Mouse (Mus musculus) hindbrain, postnatal 0 days (tissue): Measurements from ENCODE around the gene Tuba3a. TPM values are rescaled to one million over a fixed set of nuclear protein-coding genes. Genes with fewer than 3 reads are reported as not detected.

ENCODE experiments used
- ATAC-seq: fragments of 200-750 bp; cut with Nextera tagmentation; 2 replicates; pipeline ENCODE4 v1.8.0; 2017; ENCODE audit warnings: mild to moderate bottlenecking, moderate TSS enrichment, moderate library complexity
- DNase-seq: peaks from one replicate; pipeline ENCODE4 v3.0.0-alpha.2; 2015; ENCODE audit warnings: low spot score
- H3K27ac ChIP-seq: fragments of 300-500 bp; sonication (generic); 2 replicates; pipeline ENCODE4 v1.5.1; 2014; ENCODE audit warnings: mild to moderate bottlenecking
- H3K27me3 ChIP-seq: fragments of 300-500 bp; sonication (generic); 2 replicates; pipeline ENCODE4 v1.6.1; 2014; ENCODE audit warnings: low read length, mixed read lengths; ENCODE audit not compliant: insufficient read depth
- H3K36me3 ChIP-seq: fragments of 300-500 bp; sonication (generic); 2 replicates; pipeline ENCODE4 v1.6.1; 2014; ENCODE audit warnings: low read length, mixed read lengths; ENCODE audit not compliant: insufficient read depth
- H3K4me1 ChIP-seq: fragments of 300-500 bp; sonication (generic); 2 replicates; pipeline ENCODE4 v1.6.1; 2014; ENCODE audit warnings: antibody characterized with exemption, low read length, mixed read lengths; ENCODE audit not compliant: insufficient read depth
- H3K4me2 ChIP-seq: fragments of 300-500 bp; sonication (generic); 2 replicates; pipeline ENCODE4 v1.6.1; 2014; ENCODE audit warnings: low read depth, mild to moderate bottlenecking, low read length, moderate library complexity, mixed read lengths
- H3K4me3 ChIP-seq: fragments of 300-500 bp; sonication (generic); 2 replicates; pipeline ENCODE4 v1.5.1; 2014; ENCODE audit warnings: low read length
- H3K9ac ChIP-seq: fragments of 300-500 bp; sonication (generic); replicated peaks from 2 replicates; pipeline ENCODE4 v1.6.1; 2014; ENCODE audit warnings: mild to moderate bottlenecking, low read length, moderate library complexity, mixed read lengths
- H3K9me3 ChIP-seq: fragments of 300-500 bp; sonication (generic); 2 replicates; pipeline ENCODE4 v1.6.1; 2016; ENCODE audit warnings: low read length, mixed read lengths
- CTCF ChIP-seq: IDR thresholded peaks from 2 replicates; pipeline ENCODE4 v1.5.1; 2016; ENCODE audit warnings: antibody characterized with exemption, control low read depth, low read depth
- WGBS: fragments of 180-500 bp; shearing (Covaris S2); extraction: QIAGEN DNeasy Blood & Tissue Kit; methylation state at CpG from one replicate; pipeline ENCODE4 v1.1.7; 2014; 5-methylcytosine and 5-hydroxymethylcytosine counted together
- polyA plus RNA-seq: library from polyadenylated mRNA; unstranded; fragments of >200 nt; fragmentation: Nextera tagmentation; extraction: Ambion mirVana; gene quantifications from 2 replicates; pipeline ENCODE4 v1.2.1, GENCODE M21; 2015
- total RNA-seq: library from RNA; depleted of rRNA; stranded (reverse); fragments of >200 nt; gene quantifications from 2 replicates; pipeline ENCODE4 v1.2.3, GENCODE M21; 2014; rRNA removed

Tuba3a gene
- total RNA-seq (not detected in 2 replicates), polyA plus RNA-seq (not detected in 2 replicates)

DNA sequence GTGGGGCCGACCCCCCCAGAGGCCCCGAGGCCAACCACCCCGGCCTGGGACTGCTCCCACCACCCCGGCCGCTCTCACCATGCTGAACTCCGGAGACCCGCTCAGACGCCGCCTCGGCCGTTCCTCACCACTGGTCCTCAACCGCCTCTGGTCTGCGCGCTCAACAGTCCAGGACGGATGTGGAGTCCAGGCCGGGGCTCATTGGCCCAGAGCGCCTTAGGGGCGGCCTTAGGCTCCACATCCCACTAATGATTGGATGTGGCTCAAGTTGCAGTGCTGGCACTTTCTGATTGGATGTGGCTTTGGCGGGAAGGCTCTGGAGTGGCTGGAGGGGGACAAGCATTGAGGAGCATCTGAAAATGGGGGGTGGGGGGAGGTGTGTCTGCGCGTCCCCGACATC lies at the start of gene Tuba3a:
TSS of gene Tuba3a (minus strand) at position 153 of the 400 bp plus-strand sequence.
- no peak within 1 kb of the TSS for H3K27ac ChIP-seq

DNA sequence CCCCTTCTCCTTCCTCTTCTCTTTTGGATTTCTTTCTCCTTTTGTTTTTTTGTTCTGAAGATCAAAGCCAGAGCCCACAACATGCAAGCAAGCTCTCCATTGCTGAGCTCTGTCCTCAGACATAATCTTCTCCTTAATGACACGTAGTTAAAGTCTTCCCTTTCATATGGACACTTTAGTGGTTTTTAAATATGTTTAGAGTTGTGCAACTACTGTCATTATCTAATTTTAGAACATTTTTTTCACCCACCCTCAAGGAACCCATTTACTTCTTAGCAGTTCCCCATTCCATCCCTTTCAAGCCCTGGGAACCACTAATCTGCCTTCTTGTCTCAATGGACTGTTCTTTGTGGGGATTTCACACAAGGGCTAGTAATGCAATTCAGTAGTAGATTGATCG lies 48.5 kb upstream of the Tuba3a start:
- H3K27ac ChIP-seq = no peak overlapping the region
- no peaks in the 10 kb centered on the region for H3K9me3 ChIP-seq
- no peak overlapping the region for H3K9ac ChIP-seq
- WGBS = 70% methylated on average over 2 of the region's 2 CpGs
- no peaks in the 10 kb centered on the region for H3K36me3 ChIP-seq
- H3K27me3 ChIP-seq = no peaks in the 10 kb centered on the region
- TF ChIP-seq CTCF = no peak
- ATAC-seq (no peak), DNase-seq (no peak)
- H3K4me2 ChIP-seq = no peak overlapping the region
- H3K4me3 ChIP-seq = no peak overlapping the region
- H3K4me1 ChIP-seq = no peaks in the 10 kb centered on the region; the same call in 1 of the 2 replicates

More for the DNA sequence above, at the start of gene Tuba3a:
- whole genome bisulfite sequencing = 96% methylated on average over 22 of the region's 22 CpGs
- no peaks in the 10 kb centered on the region for H3K9me3 ChIP-seq
- H3K36me3 ChIP-seq = no peaks in the 10 kb centered on the region
- H3K4me3 ChIP-seq = no peak within 1 kb of the TSS
- H3K27me3 ChIP-seq = no peaks in the 10 kb centered on the region
- no peak for TF ChIP-seq CTCF
- ATAC-seq (no peak), DNase-seq (no peak)
- no peak within 1 kb of the TSS for H3K4me2 ChIP-seq
- H3K4me1 ChIP-seq = no peaks in the 10 kb centered on the region
- H3K9ac ChIP-seq = no peak within 1 kb of the TSS

DNA sequence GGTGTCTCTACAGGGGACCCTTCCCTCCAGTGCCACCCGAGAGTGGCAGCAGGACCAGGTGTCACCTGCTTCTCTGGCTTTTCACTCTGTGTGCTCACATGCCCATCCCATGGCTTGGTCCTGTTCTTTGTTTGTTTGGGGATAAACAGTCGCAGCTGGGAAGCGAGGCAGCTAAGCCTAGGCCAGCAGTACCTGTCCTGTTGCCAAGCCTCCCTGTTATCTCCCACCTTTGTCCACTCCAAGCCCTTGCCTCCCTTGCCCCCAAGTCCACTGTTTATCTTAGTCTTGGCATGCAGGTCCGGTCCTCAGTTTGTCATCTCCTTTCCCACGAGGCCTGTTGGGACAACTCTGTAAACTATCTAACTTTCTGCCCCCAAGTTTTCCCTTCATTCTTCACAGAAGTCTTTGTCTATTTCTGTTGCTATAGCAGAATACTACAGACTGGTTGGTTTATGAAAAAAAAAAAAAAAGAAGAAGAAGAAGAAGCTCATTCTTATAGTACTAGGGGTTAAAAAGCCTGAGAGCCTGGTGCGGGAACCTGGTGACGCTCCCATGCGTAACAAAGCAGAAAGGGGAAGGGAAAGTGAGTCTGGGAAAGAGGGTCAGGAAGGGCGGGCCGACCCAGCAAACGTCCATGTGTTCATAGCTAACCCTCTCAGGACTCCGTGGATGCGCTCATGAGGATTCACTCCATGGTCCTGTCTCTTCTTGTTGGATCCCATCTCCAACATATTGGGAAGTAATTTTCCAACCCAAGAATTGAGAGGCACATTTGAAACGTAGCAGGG lies 47.5 kb upstream of the Tuba3a start:
- no peak overlapping the region for H3K4me3 ChIP-seq
- 78% methylated on average over 14 of the region's 14 CpGs for WGBS
- no peaks in the 10 kb centered on the region for H3K27me3 ChIP-seq
- no peak for TF ChIP-seq CTCF
- H3K36me3 ChIP-seq = no peaks in the 10 kb centered on the region
- no peaks in the 10 kb centered on the region for H3K9me3 ChIP-seq
- no peak overlapping the region for H3K9ac ChIP-seq
- H3K4me2 ChIP-seq = no peak overlapping the region
- DNase-seq = no peak
- no peaks in the 10 kb centered on the region; the same call in 1 of the 2 replicates for H3K4me1 ChIP-seq
- no peak overlapping the region for H3K27ac ChIP-seq
- no peak for ATAC-seq

DNA sequence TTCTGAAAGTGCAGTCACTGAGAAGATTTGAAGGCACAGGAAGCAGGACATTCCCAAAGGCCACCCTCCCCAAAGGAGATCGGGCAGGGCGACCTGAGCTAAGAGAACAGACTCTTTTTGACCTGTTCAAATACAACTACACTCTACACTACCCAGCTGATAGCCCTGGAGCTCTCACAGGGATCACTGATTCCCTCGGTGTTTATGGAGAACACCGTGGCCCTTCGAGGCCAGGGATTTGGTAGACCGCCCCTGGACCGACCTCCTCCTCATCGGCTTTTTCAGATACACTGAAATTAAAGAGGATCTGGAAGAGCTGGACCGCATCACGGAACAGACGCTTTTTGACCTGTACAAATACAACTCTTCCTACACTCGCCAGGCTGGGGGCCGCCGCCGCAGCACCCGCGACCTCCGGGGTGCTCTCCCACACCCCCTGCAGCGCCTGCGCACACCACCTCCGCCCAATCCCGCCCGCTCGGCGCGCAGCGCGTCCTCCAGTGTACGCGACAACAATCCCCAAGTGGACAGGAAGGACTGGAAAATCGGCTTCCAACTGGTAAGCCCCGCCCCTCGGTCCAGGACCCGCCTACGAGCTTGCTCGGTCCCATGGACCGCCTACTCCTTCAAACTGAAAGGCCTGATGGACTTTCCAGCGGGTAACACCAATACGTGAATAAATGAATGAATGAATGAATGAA lies 44.9 kb upstream of the Tuba3a start:
- no peak for TF ChIP-seq CTCF
- H3K4me2 ChIP-seq = peak overlapping the region; percentile 92
- peak overlapping the region; percentile 44 for H3K4me3 ChIP-seq
- peak overlapping the region; percentile 55 for H3K9ac ChIP-seq
- WGBS = 1% methylated on average over 39 of the region's 39 CpGs
- H3K27me3 ChIP-seq = no peaks in the 10 kb centered on the region
- ATAC-seq (peak; percentile 89), DNase-seq (peak; percentile 82)
- no peaks in the 10 kb centered on the region; the same call in 1 of the 2 replicates for H3K4me1 ChIP-seq
- H3K27ac ChIP-seq = peak overlapping the region; percentile 48; the same call in 1 of the 2 replicates
- H3K36me3 ChIP-seq = no peaks in the 10 kb centered on the region
- H3K9me3 ChIP-seq = no peaks in the 10 kb centered on the region

DNA sequence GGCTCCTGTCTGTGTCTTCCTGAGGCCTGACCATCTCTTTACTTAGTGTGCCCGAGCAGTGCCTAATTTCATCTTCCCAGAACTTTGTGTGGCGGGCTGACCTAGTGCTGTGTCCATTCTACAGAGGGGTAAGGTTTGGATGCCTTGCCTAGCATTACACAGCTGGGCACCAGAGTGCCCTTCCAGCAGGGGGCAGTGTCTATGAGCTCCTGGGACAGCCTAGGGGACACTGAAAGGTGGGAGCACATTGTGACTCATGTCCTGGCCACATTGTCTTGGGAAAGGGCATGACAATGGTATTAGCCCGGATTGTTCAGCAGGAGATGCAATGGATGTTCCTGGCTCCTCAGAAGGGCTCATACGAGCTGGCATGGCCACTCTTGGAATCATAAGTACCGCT lies 42.4 kb upstream of the Tuba3a start:
- Histone ChIP-seq H3K27ac (no peak overlapping the region), H3K27me3 (no peaks in the 10 kb centered on the region), H3K9me3 (no peaks in the 10 kb centered on the region), H3K9ac (no peak overlapping the region), H3K4me3 (no peak overlapping the region), H3K36me3 (no peaks in the 10 kb centered on the region), H3K4me1 (no peaks in the 10 kb centered on the region; the same call in 1 of the 2 replicates), H3K4me2 (no peak overlapping the region)
- WGBS = 83% methylated on average over 5 of the region's 5 CpGs
- DNase-seq (no peak), ATAC-seq (no peak)
- 0 out of 2 replicates have a peak, but pooled peaks have one; percentile 4 for TF ChIP-seq CTCF

DNA sequence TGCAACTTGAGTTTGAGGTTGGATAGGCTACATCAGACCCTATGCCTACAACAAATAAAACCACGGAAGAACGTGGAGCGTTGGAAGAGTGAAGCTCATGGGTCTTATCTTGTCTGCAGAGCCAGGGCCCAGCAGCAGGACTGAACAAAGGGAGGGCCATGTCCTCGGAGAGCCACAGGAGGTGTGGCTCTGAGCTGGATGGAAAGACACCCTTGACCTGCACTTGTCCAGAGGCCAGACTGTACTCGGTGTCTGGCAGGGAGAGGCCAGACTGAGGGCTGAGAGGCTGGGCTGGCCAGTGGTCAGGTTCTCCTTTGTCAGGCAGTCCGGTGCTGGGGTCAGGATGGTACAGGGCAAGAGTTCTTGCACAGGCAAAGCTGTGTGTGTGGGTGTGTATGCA lies 39.5 kb upstream of the Tuba3a start:
- Histone ChIP-seq H3K4me1 (peaks cover 3% of the 10 kb centered on the region), H3K27me3 (peaks cover 12% of the 10 kb centered on the region; the same call in 1 of the 2 replicates), H3K27ac (no peak overlapping the region), H3K4me2 (no peak overlapping the region), H3K36me3 (no peaks in the 10 kb centered on the region), H3K9ac (no peak overlapping the region), H3K9me3 (no peaks in the 10 kb centered on the region), H3K4me3 (no peak overlapping the region)
- 64% methylated on average over 6 of the region's 6 CpGs for WGBS
- DNase-seq (no peak), ATAC-seq (no peak)
- no peak for TF ChIP-seq CTCF
